Mouse (Mus musculus) cerebellum, postnatal 25 days (tissue): ENCODE data around the gene Slc43a3.
"Not testable (repeated sequence)": the region's sequence is repeated elsewhere in the genome, so short reads cannot be mapped to it uniquely, and the experiment has no call there.

Experiments
- DNase-seq, 2 experiments: peaks; one replicate each; pipeline ENCODE4 v3.0.0; 2021; ENCODE audit warnings: mixed read lengths in 2 of 2

Gene Slc43a3

GRCm38 (mm10) chr2:84936474-84937429 lies at the start of gene Slc43a3:
Gene Slc43a3, plus strand, starts transcription at chr2:84936579.
- peak; percentile 8 to 27 for DNase-seq

GRCm38 (mm10) chr2:84886821-84887281 lies 49.5 kb upstream of the Slc43a3 start:
- no peak for DNase-seq

DNA sequence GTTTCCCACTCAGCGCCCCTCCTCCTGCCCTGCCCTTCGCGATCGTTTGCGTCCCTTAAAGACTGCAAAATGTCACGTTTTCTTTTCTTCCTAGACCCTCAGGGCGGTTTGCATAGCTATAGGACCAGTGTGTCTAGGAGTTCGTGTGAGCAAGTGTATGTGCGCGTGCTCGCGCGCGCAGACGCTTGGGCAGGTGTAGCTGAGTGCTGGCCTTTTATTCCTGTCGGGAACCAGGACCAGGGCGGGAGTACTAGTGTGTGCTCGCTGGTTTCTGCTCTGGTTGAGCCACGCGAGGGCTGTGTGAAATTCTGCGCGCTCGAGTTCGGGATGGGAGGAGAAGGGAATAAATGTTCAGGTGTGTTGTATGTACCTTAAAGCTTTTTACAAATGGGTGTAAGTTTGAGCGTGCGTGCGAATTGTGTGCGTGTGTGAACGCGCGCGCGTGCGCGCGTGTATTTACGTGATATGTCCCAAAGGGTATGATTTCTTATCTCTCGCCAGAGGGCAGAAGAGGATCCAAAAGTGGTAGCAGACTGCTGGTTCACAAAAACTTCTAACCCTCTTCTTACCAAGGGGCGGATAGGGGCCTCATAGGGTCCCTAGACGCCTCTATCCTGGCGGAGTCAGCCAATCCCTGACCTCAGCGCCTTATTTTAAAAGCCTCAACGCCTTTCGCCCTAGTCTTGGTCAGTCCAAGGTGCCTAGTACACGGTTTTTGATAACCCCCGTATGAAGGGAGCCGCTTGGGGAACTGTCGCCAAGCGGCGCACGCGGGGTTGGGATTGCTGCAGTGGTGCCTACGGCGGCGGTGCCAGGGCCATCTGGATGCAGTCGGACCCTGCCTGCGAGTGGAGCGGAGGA lies 48.7 kb upstream of the Slc43a3 start:
- DNase-seq: peak; percentile 25 to 38

- peak; percentile 38 to 68 for DNase-seq
Measured at GRCm38 (mm10) chr2:84888657-84889315, 47.6 kb upstream of the Slc43a3 start.

DNA sequence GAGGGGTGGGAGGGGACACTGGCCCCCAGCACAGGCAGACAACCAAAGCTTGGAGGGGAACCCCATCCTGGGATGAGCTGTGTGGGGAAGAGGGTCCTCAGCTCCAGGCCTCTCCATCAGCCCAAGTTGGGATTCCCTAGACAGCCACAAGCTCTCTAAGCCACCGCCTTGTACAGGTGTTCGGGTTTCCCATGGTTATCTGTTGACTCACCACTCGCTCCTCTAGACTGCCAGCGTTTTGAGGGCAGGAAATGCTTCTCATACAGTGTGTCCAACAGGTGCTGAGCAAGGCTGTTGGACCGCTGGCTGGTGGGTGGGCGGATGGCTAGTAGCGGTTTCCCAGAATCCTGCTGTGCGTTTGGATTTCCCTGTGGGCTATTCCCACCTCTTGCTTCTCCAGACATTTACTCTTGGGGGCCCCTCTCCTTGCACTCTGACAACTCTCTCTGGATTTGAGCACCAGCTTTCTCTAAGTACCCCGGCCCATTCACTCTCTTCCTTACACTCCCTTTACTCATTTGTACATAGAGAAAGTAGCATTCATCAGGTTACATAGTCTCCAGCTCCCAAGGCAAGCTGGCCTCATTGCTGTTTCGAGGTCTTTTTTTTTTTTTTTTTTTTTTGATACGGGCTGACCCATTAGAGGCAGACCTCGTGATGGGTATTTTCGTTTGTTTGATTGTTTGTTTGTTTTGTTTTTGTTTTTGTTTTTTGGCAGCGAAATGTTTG lies 46.9 kb upstream of the Slc43a3 start:
- no peak for DNase-seq

DNA sequence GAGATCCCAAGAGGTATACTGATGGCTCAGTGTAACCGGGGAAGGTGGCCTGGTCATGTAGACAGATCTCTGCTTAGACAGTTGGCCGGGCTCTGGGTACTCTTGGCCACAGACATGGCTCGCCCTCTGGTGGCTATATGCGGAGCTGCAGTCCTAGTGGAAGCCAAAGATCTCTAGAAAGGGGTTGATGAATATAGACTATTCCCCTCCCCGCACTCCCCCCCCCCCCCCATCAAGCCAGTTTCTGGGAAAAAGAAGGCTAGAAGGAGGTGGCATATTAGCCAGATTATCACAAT lies 46.4 kb upstream of the Slc43a3 start:
- DNase-seq: peak; percentile 84 to 89

DNA sequence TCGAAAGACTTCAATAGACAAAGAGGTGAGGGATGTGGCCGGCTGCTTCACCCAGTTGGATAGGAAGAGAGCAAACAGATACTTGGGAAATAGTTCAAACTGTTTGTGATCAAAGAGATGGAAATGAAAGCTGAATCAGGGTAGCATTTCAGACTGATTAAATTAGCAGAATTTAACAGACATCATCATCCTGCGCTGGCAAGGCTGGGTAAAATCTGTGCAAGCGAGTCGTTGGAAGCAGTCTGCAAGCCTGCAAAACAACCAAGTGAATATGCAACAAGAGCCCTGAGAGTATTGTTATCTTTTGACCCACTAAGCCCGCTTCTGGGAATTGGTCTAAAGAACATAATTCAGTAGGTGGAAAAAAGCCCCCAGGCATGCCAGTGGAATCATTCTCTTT lies 43.0 kb upstream of the Slc43a3 start:
- DNase-seq: no peak

GRCm38 (mm10) chr2:84895495-84896198 lies 40.7 kb upstream of the Slc43a3 start:
- no peak for DNase-seq

DNA sequence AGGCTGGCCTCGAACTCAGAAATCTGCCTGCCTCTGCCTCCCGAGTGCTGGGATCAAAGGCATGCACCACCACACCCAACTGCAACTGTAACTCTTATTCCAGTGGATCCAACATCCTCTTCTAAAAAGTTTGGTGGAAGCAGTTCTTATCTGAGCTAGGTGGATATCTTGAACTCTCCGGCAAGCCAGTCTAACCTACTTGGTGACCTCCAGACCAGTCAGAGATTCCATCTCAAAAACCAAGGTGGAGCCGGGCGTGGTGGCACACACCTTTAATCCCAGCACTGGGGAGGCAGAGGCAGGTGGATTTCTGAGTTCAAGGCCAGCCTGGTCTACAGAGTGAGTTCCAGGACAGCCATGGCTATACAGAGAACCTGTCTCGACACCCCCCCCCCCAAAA lies 39.7 kb upstream of the Slc43a3 start:
- DNase-seq: not testable (repeated sequence)

GRCm38 (mm10) chr2:84912722-84913121 lies 23.7 kb upstream of the Slc43a3 start:
- no peak for DNase-seq

DNA sequence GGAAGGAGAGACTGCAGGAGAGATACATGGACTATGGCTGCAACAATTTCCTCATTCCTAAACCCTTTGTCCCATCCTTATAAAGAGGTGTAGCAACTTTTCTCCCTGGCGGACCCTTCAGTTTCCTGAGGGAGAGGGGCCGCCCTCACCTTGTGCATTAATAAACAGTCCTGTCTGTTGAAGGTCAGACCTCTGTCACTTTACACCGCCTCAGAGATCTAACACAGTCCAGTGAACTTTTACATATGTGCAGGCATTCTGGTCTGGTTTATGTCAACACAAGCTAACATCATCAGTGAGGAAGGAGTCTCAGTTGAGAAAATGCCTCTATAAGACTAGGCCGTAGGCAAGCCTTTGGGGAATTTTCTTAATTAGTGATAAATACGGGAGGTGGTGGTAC lies 22.5 kb upstream of the Slc43a3 start:
- no peak for DNase-seq

GRCm38 (mm10) chr2:84915330-84915729 lies 21.0 kb upstream of the Slc43a3 start:
- DNase-seq: no peak

GRCm38 (mm10) chr2:84916548-84917320 lies 19.6 kb upstream of the Slc43a3 start:
- DNase-seq: no peak

DNA sequence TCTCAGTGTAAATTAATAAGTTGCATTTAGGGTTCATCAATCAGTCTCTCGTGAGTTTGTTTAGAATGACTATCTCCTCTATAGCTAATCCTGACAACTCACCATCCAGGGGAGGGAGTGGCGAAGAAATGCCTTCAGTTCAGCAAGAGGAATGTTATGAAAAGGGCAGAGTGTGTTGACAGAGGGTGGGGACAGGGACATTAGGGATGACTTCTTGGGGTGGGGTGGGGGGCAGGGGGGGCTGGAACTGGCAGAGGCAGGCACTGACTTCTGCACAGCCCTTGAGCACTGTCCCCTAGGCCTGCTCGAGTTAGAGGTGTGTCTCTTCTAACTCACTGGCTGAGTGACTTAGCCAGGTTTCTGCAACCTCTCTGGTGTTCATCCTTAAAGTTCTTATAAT lies 18.2 kb upstream of the Slc43a3 start:
- DNase-seq: no peak

DNA sequence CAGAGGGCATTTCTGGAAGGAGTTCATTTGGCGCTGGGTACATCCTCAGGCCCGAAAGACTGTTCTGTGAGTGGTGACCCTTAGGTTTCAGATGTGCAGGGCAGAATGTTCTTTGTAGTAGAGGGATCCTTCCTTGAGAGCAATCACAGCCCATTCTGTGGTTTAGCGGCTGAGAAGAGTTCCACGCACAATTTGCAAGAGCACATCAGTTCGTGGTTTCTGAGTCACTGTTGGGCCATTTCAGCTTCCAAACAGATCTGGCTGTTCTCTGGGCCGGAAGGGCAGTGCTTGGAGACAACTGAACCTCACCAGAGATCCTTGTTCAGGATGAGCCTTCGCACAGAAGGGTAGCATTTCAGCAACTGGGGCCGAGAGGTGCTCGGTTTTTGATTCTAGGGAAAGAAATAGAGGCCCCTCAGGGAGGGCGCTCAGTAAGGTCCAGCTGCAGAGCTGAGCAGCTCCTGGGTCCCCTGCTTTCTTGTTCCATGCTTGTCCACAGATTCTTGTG lies 16.7 kb upstream of the Slc43a3 start:
- no peak for DNase-seq

GRCm38 (mm10) chr2:84930186-84930585 lies 6.2 kb upstream of the Slc43a3 start:
- no peak for DNase-seq

DNA sequence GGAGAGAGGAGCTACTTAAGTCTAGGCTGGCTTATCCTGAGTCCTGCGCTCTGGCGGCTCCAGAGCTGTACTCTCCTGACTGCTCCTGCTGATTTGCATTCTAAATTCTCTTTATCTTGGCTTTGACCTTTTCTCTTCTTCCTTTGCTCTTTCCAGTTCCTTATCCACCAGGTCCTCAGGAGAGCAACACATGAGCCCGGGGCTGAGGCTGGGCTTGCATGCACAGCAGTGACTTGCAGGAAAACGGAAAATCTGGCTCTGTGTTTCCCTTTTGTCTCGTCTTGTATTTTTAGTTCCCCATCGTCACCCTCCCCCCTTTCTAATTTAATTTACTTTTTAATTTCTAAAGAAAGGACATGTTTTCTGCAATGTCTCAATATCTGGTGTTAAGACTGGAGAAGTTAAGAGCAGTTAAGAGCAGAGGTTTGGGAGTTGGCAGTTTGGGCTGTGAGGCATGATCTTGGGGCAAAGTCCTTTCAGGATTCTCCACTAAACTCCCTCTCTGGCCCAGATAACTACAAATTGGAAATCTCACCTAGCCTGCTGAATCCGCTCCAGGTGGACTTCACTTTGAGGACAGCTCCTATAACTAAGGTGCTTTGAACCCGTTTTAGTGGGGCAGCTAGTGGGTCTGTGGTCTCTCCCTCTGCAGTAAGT lies 2.3 kb upstream of the Slc43a3 start:
- no peak for DNase-seq

- no peak for DNase-seq
Measured at GRCm38 (mm10) chr2:84934649-84935007, 1.8 kb upstream of the Slc43a3 start.

- no peak for DNase-seq
Measured at GRCm38 (mm10) chr2:84935065-84935464, 1.3 kb upstream of the Slc43a3 start.

DNA sequence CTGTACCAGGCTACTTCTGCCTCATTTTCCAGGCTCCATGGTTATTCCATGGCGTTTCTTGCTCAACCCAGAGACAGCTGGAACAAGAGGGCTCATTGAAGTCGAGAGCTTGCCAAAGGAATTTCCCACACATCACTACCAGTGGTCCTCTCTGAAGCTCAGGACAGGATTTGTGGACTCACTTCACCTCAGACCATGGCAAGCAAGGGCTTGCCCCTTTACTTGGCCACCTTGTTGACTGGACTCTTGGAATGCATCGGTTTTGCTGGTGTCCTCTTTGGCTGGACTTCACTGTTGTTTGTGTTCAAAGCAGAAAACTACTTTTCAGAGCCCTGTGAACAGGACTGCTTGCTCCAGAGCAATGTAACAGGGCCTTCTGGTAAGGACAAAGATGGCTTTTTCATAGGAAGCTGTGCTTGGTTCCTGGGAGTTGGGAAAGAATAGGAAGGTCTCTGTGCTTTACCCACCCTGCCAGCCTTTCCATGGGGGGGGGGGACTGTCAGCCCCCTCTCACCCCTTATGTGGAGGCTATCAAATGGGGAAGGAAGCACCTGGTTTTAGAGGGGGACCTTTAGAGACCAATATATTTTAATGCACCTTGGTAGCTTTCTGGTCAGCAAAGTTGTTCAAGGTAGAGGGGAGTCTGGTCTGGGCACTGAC lies 1.2 kb downstream of the Slc43a3 start:
- no peak for DNase-seq
